Mouse (Mus musculus): ENCODE data around the gene Ass1.

- TF ChIP-seq POLR2A (IDR thresholded peaks at IDR 0.05; ENCODE audit: insufficient read depth, low read length) (no peak), CTCF (IDR thresholded peaks at IDR 0.05; ENCODE audit: low read depth, low read length) (peak; percentile 54), EP300 (IDR thresholded peaks at IDR 0.05; ENCODE audit: insufficient read depth, low read depth, low read length) (no peak)
Observed at GRCm38 (mm10) chr2:31501448-31502130, 31.6 kb downstream of the Ass1 start.

Data from ES-Bruce4 (cell line).